Mouse (Mus musculus) cerebellum, adult 2 months (tissue): ENCODE measurements around the gene Bmpr1a.

Experiments used
- CTCF ChIP-seq: fragments of 200-500 bp; IDR thresholded peaks from 2 replicates; pipeline ENCODE4 v1.5.1; 2011; ENCODE audit warnings: low read depth, mild to moderate bottlenecking, control low read depth, low read length, moderate library complexity, borderline replicate concordance; ENCODE audit not compliant: insufficient read depth
- POLR2A ChIP-seq: fragments of 200-500 bp; IDR thresholded peaks from 2 replicates; pipeline ENCODE4 v1.6.1; 2011; ENCODE audit warnings: low read length, control low read depth, borderline replicate concordance; ENCODE audit not compliant: insufficient read depth

- TF ChIP-seq CTCF = no peak
- no peak for TF ChIP-seq POLR2A
These were observed 38.8 kb upstream of the Bmpr1a start for GRCm38 (mm10) chr14:34541896-34542295.
